Mouse (Mus musculus): Measurements from ENCODE around the gene Trim13.

GRCm38 (mm10) chr14:61635969-61636368, 37.9 kb downstream of the Trim13 start:
- TF ChIP-seq POLR2A (IDR thresholded peaks at IDR 0.05; ENCODE audit: borderline replicate concordance, control insufficient read depth, low read depth, low read length) (no peak), CTCF (IDR thresholded peaks at IDR 0.05; ENCODE audit: control insufficient read depth, insufficient read depth, low read length) (no peak)
